Mouse (Mus musculus) forebrain, embryonic 16.5 days (tissue): ENCODE measurements at regions not wholly inside any gene's neighbourhood (a gene's known extent, or its start where the extent isn't known, plus 50 kb on each side); places are given as distances from the start of the nearest gene placed in this dataset.

Experiments
- ATAC-seq: fragments of 200-750 bp; cut with Nextera tagmentation; 2 replicates; pipeline ENCODE4 v1.8.0; 2017; ENCODE audit warnings: mild to moderate bottlenecking, moderate library complexity
- H3K27ac ChIP-seq: fragments of 300-500 bp; sonication (generic); 2 replicates; pipeline ENCODE4 v1.5.1; 2014; ENCODE audit warnings: low read length, control low read depth
- H3K27me3 ChIP-seq: fragments of 300-500 bp; sonication (generic); replicated peaks from 2 replicates; pipeline ENCODE4 v1.6.1; 2014; ENCODE audit warnings: low read length; ENCODE audit not compliant: control insufficient read depth, insufficient read depth
- H3K36me3 ChIP-seq: fragments of 300-500 bp; sonication (generic); 2 replicates; pipeline ENCODE4 v1.6.1; 2014; ENCODE audit not compliant: control insufficient read depth, insufficient read depth
- H3K4me1 ChIP-seq: fragments of 300-500 bp; sonication (generic); replicated peaks from 2 replicates; pipeline ENCODE4 v1.6.1; 2014; ENCODE audit warnings: low read length; ENCODE audit not compliant: control insufficient read depth, insufficient read depth
- H3K4me2 ChIP-seq: fragments of 300-500 bp; sonication (generic); 2 replicates; pipeline ENCODE4 v1.6.1; 2014; ENCODE audit warnings: mild to moderate bottlenecking, low read length, control low read depth
- H3K4me3 ChIP-seq: fragments of 300-500 bp; sonication (generic); replicated peaks from 2 replicates; pipeline ENCODE4 v1.5.1; 2014; ENCODE audit warnings: mild to moderate bottlenecking, low read length, control low read depth
- H3K9ac ChIP-seq: fragments of 300-500 bp; sonication (generic); replicated peaks from 2 replicates; pipeline ENCODE4 v1.6.1; 2014; ENCODE audit warnings: low read depth, low read length, control low read depth
- H3K9me3 ChIP-seq: fragments of 300-500 bp; sonication (generic); 2 replicates; pipeline ENCODE4 v1.6.1; 2016; ENCODE audit warnings: low read length; ENCODE audit not compliant: control insufficient read depth
- WGBS: fragments of 180-500 bp; shearing (Covaris S2); extraction: QIAGEN DNeasy Blood & Tissue Kit; methylation state at CpG from one replicate; pipeline ENCODE4 v1.1.7; 2014; 5-methylcytosine and 5-hydroxymethylcytosine counted together

GRCm38 (mm10) chr7:113651696-113652095 is 114.1 kb upstream of the Spon1 start:
- no peak for ATAC-seq
- no peak overlapping the region for H3K4me3 ChIP-seq
- H3K9me3 ChIP-seq: no peaks in the 10 kb centered on the region
- 75% methylated on average over 1 of the region's 1 CpGs for WGBS
- no peak overlapping the region for H3K27ac ChIP-seq
- H3K4me2 ChIP-seq: no peak overlapping the region
- no peaks in the 10 kb centered on the region for H3K4me1 ChIP-seq
- no peaks in the 10 kb centered on the region for H3K36me3 ChIP-seq
- no peaks in the 10 kb centered on the region for H3K27me3 ChIP-seq
- H3K9ac ChIP-seq: no peak overlapping the region

- no peaks in the 10 kb centered on the region for H3K36me3 ChIP-seq
- 22% methylated on average over 5 of the region's 5 CpGs for whole genome bisulfite sequencing
- H3K27ac ChIP-seq: no peak overlapping the region
- H3K9me3 ChIP-seq: no peaks in the 10 kb centered on the region
- H3K9ac ChIP-seq: no peak overlapping the region
- no peak for ATAC-seq
- no peaks in the 10 kb centered on the region for H3K27me3 ChIP-seq
- no peaks in the 10 kb centered on the region for H3K4me1 ChIP-seq
- H3K4me3 ChIP-seq: no peak overlapping the region
- H3K4me2 ChIP-seq: no peak overlapping the region
Measured at GRCm38 (mm10) chr7:113653130-113653529, 112.7 kb upstream of the Spon1 start.

GRCm38 (mm10) chr7:113655336-113655735 is 110.5 kb upstream of the Spon1 start:
- ATAC-seq: no peak
- Histone ChIP-seq H3K4me1 (no peaks in the 10 kb centered on the region), H3K9me3 (no peaks in the 10 kb centered on the region), H3K9ac (no peak overlapping the region), H3K4me3 (no peak overlapping the region), H3K36me3 (no peaks in the 10 kb centered on the region), H3K4me2 (no peak overlapping the region), H3K27ac (no peak overlapping the region), H3K27me3 (no peaks in the 10 kb centered on the region)
- WGBS: 81% methylated on average over 5 of the region's 5 CpGs

GRCm38 (mm10) chr7:113672779-113673595 is 92.8 kb upstream of the Spon1 start:
- H3K27me3 ChIP-seq: no peaks in the 10 kb centered on the region
- peaks cover 7% of the 10 kb centered on the region for H3K4me1 ChIP-seq
- no peaks in the 10 kb centered on the region for H3K36me3 ChIP-seq
- H3K4me3 ChIP-seq: no peak overlapping the region
- WGBS: 27% methylated on average over 18 of the region's 18 CpGs
- peak overlapping the region; percentile 34 for H3K4me2 ChIP-seq
- no peak for ATAC-seq
- no peak overlapping the region for H3K9ac ChIP-seq
- H3K9me3 ChIP-seq: no peaks in the 10 kb centered on the region
- H3K27ac ChIP-seq: no peak overlapping the region

- no peak; the same call in 1 of the 2 replicates for ATAC-seq
- Histone ChIP-seq H3K36me3 (no peaks in the 10 kb centered on the region), H3K27me3 (no peaks in the 10 kb centered on the region), H3K27ac (no peak overlapping the region), H3K4me2 (no peak overlapping the region), H3K9ac (no peak overlapping the region), H3K4me1 (peaks cover 7% of the 10 kb centered on the region), H3K4me3 (no peak overlapping the region), H3K9me3 (no peaks in the 10 kb centered on the region)
- 56% methylated on average over 12 of the region's 12 CpGs for WGBS
Measured at GRCm38 (mm10) chr7:113673596-113673956, 92.2 kb upstream of the Spon1 start.

GRCm38 (mm10) chr7:113682271-113682670 is 83.5 kb upstream of the Spon1 start:
- Histone ChIP-seq H3K27ac (no peak overlapping the region), H3K4me3 (no peak overlapping the region), H3K4me1 (no peaks in the 10 kb centered on the region), H3K36me3 (no peaks in the 10 kb centered on the region), H3K27me3 (no peaks in the 10 kb centered on the region), H3K9me3 (no peaks in the 10 kb centered on the region), H3K9ac (no peak overlapping the region), H3K4me2 (no peak overlapping the region)
- WGBS: 78% methylated on average over 5 of the region's 5 CpGs
- no peak for ATAC-seq

- Histone ChIP-seq H3K27me3 (no peaks in the 10 kb centered on the region), H3K4me1 (no peaks in the 10 kb centered on the region), H3K36me3 (no peaks in the 10 kb centered on the region), H3K4me3 (no peak overlapping the region), H3K4me2 (no peak overlapping the region), H3K9ac (no peak overlapping the region), H3K27ac (no peak overlapping the region), H3K9me3 (no peaks in the 10 kb centered on the region)
- no peak for ATAC-seq
- 76% methylated on average over 4 of the region's 4 CpGs for WGBS
Measured at GRCm38 (mm10) chr7:113685349-113685748, 80.4 kb upstream of the Spon1 start.

GRCm38 (mm10) chr7:113686527-113686926 is 79.3 kb upstream of the Spon1 start:
- Histone ChIP-seq H3K4me3 (no peak overlapping the region), H3K27ac (no peak overlapping the region), H3K36me3 (no peaks in the 10 kb centered on the region), H3K27me3 (no peaks in the 10 kb centered on the region), H3K9me3 (no peaks in the 10 kb centered on the region), H3K9ac (no peak overlapping the region), H3K4me2 (no peak overlapping the region), H3K4me1 (no peaks in the 10 kb centered on the region)
- no peak for ATAC-seq
- WGBS: 89% methylated on average over 3 of the region's 3 CpGs

- H3K4me3 ChIP-seq: no peak overlapping the region
- H3K9ac ChIP-seq: no peak overlapping the region
- H3K36me3 ChIP-seq: no peaks in the 10 kb centered on the region
- H3K4me2 ChIP-seq: no peak overlapping the region
- no peak overlapping the region for H3K27ac ChIP-seq
- H3K27me3 ChIP-seq: no peaks in the 10 kb centered on the region
- 90% methylated on average over 6 of the region's 6 CpGs for WGBS
- ATAC-seq: no peak
- no peaks in the 10 kb centered on the region for H3K9me3 ChIP-seq
- H3K4me1 ChIP-seq: no peaks in the 10 kb centered on the region
Measured at GRCm38 (mm10) chr7:113687566-113687965, 78.2 kb upstream of the Spon1 start.

GRCm38 (mm10) chr7:113688231-113688669 is 77.5 kb upstream of the Spon1 start:
- Histone ChIP-seq H3K4me3 (no peak overlapping the region), H3K4me1 (no peaks in the 10 kb centered on the region), H3K36me3 (no peaks in the 10 kb centered on the region), H3K4me2 (no peak overlapping the region), H3K27ac (no peak overlapping the region), H3K27me3 (no peaks in the 10 kb centered on the region), H3K9ac (no peak overlapping the region), H3K9me3 (no peaks in the 10 kb centered on the region)
- no peak for ATAC-seq
- WGBS: 67% methylated on average over 8 of the region's 8 CpGs
